Mouse (Mus musculus) forebrain, embryonic 16.5 days (tissue): ENCODE data around the gene Traf4. TPM values are rescaled to one million over a fixed set of nuclear protein-coding genes. Genes with fewer than 3 reads are reported as not detected.
"Not testable (repeated sequence)": the region's sequence is repeated elsewhere in the genome, so short reads cannot be mapped to it uniquely, and the experiment has no call there.

Experiments used
- ATAC-seq: fragments of 200-750 bp; cut with Nextera tagmentation; 2 replicates; pipeline ENCODE4 v1.8.0; 2017; ENCODE audit warnings: mild to moderate bottlenecking, moderate library complexity
- H3K27ac ChIP-seq: fragments of 300-500 bp; sonication (generic); 2 replicates; pipeline ENCODE4 v1.5.1; 2014; ENCODE audit warnings: low read length, control low read depth
- H3K27me3 ChIP-seq: fragments of 300-500 bp; sonication (generic); replicated peaks from 2 replicates; pipeline ENCODE4 v1.6.1; 2014; ENCODE audit warnings: low read length; ENCODE audit not compliant: control insufficient read depth, insufficient read depth
- H3K36me3 ChIP-seq: fragments of 300-500 bp; sonication (generic); 2 replicates; pipeline ENCODE4 v1.6.1; 2014; ENCODE audit not compliant: control insufficient read depth, insufficient read depth
- H3K4me1 ChIP-seq: fragments of 300-500 bp; sonication (generic); replicated peaks from 2 replicates; pipeline ENCODE4 v1.6.1; 2014; ENCODE audit warnings: low read length; ENCODE audit not compliant: control insufficient read depth, insufficient read depth
- H3K4me2 ChIP-seq: fragments of 300-500 bp; sonication (generic); 2 replicates; pipeline ENCODE4 v1.6.1; 2014; ENCODE audit warnings: mild to moderate bottlenecking, low read length, control low read depth
- H3K4me3 ChIP-seq: fragments of 300-500 bp; sonication (generic); replicated peaks from 2 replicates; pipeline ENCODE4 v1.5.1; 2014; ENCODE audit warnings: mild to moderate bottlenecking, low read length, control low read depth
- H3K9ac ChIP-seq: fragments of 300-500 bp; sonication (generic); replicated peaks from 2 replicates; pipeline ENCODE4 v1.6.1; 2014; ENCODE audit warnings: low read depth, low read length, control low read depth
- H3K9me3 ChIP-seq: fragments of 300-500 bp; sonication (generic); 2 replicates; pipeline ENCODE4 v1.6.1; 2016; ENCODE audit warnings: low read length; ENCODE audit not compliant: control insufficient read depth
- WGBS: fragments of 180-500 bp; shearing (Covaris S2); extraction: QIAGEN DNeasy Blood & Tissue Kit; methylation state at CpG from one replicate; pipeline ENCODE4 v1.1.7; 2014; 5-methylcytosine and 5-hydroxymethylcytosine counted together
- polyA plus RNA-seq: library from polyadenylated mRNA; unstranded; fragments of >200 nt; fragmentation: Nextera tagmentation; extraction: Ambion mirVana; gene quantifications from 2 replicates; pipeline ENCODE4 v1.2.1, GENCODE M21; 2015

The Traf4 gene
- polyA plus RNA-seq, 1 experiment from 2014 or later, result 124 TPM

DNA sequence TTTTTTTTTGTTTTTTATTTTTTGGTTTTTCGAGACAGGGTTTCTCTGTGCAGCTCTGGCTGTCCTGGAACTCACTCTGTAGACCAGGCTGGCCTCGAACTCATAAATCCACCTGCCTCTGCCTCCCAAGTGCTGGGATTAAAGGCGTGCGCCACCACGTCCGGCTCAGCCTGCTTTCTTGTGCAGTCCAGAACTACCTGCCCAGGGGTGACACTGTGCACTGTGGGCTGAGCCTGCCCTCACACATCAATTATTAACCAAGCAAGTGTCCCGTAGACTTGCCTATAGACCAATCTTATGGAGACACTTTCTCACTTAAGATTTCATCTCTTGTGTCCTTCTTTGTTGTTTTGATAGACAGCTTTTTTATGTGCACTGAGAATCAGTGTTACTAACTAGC lies 30.1 kb downstream of the Traf4 start:
- not testable (repeated sequence) for H3K27ac ChIP-seq, H3K9ac ChIP-seq, H3K27me3 ChIP-seq, H3K36me3 ChIP-seq, ATAC-seq, H3K4me1 ChIP-seq, H3K9me3 ChIP-seq, H3K4me2 ChIP-seq, H3K4me3 ChIP-seq
- WGBS, result 93% methylated on average over 7 of the region's 7 CpGs

DNA sequence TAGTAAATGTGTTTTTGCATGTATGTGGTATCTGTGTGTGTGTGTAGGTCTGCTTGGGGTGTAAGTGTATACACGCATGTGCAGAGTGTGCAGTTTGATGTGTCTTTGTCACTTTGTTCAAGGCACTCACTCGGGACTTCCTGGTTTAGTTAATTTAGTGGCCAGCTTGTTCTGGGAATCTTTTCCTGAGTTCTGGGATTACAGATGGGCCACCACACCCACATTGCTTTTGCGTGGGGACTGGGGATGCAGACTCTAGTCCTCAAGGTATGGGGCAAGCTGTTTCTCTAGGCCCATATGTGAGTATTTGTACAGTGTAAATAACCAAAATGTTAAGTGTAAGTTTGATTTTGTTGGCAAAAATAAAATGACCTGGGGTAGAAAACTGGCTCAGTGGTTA lies 31.0 kb downstream of the Traf4 start:
- H3K4me3 ChIP-seq, result no peak overlapping the region
- H3K9me3 ChIP-seq, result no peaks in the 10 kb centered on the region
- ATAC-seq, result no peak
- peaks cover 3% of the 10 kb centered on the region; the same call in 1 of the 2 replicates for H3K4me1 ChIP-seq
- H3K36me3 ChIP-seq, result no peaks in the 10 kb centered on the region
- H3K27me3 ChIP-seq, result no peaks in the 10 kb centered on the region
- no peak overlapping the region for H3K4me2 ChIP-seq
- H3K27ac ChIP-seq, result no peak overlapping the region
- 76% methylated on average over 3 of the region's 3 CpGs for WGBS
- no peak overlapping the region for H3K9ac ChIP-seq

DNA sequence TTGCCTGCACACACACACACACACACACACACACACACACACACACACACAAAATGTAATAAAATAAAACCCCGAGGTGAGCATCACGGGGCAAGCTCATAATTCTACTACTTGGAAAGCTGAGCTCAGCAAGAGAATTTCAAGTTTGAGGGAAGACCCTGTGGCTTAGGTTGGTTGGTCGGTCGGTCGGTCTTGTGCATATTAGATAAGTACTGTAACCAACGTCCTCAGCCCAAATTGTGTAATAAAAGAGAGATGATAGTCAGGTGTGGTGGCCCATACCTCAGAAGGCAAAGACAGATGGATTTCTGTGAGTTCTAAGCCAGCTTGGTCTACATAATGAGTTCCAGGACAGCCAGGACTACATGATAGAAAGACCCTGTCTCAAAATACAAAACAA lies 31.5 kb downstream of the Traf4 start:
- H3K36me3 ChIP-seq, result no peaks in the 10 kb centered on the region
- no peak overlapping the region for H3K4me2 ChIP-seq
- no peak overlapping the region for H3K27ac ChIP-seq
- H3K4me1 ChIP-seq, result peaks cover 6% of the 10 kb centered on the region; the same call in 1 of the 2 replicates
- 92% methylated on average over 6 of the region's 6 CpGs for WGBS
- no peak overlapping the region for H3K4me3 ChIP-seq
- H3K9ac ChIP-seq, result no peak overlapping the region
- no peaks in the 10 kb centered on the region for H3K27me3 ChIP-seq
- no peaks in the 10 kb centered on the region for H3K9me3 ChIP-seq
- no peak for ATAC-seq

DNA sequence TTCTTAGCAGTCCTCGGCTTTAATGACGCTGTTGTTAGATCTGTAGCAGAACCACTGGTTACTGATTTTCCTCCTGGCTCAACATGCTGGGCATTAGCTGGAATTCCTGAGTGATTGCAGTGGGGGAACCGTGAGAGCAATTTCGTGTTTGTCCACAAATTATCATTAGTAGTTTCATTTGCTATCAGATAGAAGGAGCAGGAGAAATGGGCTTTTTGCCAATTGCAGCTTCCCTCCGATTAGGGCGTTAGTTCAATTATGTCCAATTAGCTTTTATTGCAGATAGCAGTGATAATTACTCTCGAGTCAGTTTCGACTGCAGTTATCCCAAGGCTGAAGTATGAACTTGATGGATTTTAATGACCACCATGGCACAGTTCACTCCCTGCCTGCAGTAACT lies 35.9 kb downstream of the Traf4 start:
- H3K4me1 ChIP-seq, result peaks cover 6% of the 10 kb centered on the region; the same call in 1 of the 2 replicates
- no peaks in the 10 kb centered on the region for H3K36me3 ChIP-seq
- H3K27me3 ChIP-seq, result no peaks in the 10 kb centered on the region
- H3K27ac ChIP-seq, result no peak overlapping the region
- no peak overlapping the region for H3K4me3 ChIP-seq
- no peaks in the 10 kb centered on the region for H3K9me3 ChIP-seq
- ATAC-seq, result no peak
- no peak overlapping the region for H3K4me2 ChIP-seq
- WGBS, result 29% methylated on average over 8 of the region's 8 CpGs
- H3K9ac ChIP-seq, result no peak overlapping the region

DNA sequence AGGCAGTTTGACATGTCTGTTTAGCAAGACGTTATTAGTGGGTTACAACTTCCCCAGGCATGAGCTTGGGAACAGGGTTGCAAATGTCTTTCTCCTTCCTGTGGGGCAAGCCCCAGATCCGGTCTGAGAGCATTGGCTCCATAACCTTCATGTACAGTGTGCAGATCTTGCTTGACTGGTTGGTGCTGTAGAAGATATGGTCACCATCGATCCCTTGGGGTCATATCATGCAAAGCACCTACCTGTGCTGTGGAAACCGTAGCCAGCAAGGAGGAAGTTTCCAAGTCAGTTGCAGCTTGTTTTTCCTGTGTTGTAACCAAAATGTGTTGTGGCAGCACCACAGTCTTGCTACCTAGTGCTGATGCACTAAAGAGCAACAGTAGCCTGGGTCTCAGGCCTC lies 38.6 kb downstream of the Traf4 start:
- WGBS, result 88% methylated on average over 4 of the region's 4 CpGs
- peaks cover 6% of the 10 kb centered on the region; the same call in 1 of the 2 replicates for H3K4me1 ChIP-seq

DNA sequence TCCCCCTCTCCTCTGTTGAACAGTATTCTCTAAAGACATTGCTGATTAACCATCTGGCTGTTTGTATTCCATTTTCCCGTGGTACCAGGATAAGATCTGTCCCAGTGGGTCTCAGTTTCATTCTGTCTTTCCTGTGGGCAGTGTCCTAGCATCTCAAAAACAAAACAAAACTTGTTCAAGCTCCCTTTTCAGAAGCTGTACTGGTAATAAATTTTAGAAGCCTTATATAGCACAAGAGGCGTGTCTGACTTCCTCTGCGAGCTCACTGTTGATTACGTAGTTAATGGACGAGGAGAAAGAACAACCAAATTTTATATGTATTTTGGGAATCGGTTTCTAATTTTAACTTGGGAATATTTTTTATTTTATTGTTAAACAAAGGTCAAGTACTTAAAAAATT lies 39.7 kb downstream of the Traf4 start:
- H3K4me1 ChIP-seq, result peaks cover 6% of the 10 kb centered on the region; the same call in 1 of the 2 replicates
- H3K9ac ChIP-seq, result no peak overlapping the region
- no peak overlapping the region for H3K27ac ChIP-seq
- no peak overlapping the region for H3K4me3 ChIP-seq
- no peaks in the 10 kb centered on the region for H3K27me3 ChIP-seq
- WGBS, result 83% methylated on average over 6 of the region's 6 CpGs
- H3K36me3 ChIP-seq, result no peaks in the 10 kb centered on the region
- no peak overlapping the region for H3K4me2 ChIP-seq
- no peaks in the 10 kb centered on the region for H3K9me3 ChIP-seq
- no peak for ATAC-seq

More for the DNA sequence above, 38.6 kb downstream of the Traf4 start:
- ATAC-seq, result no peak
- Histone ChIP-seq H3K4me3 (no peak overlapping the region), H3K27ac (no peak overlapping the region), H3K27me3 (no peaks in the 10 kb centered on the region), H3K4me2 (no peak overlapping the region), H3K9me3 (no peaks in the 10 kb centered on the region), H3K36me3 (no peaks in the 10 kb centered on the region), H3K9ac (no peak overlapping the region)

DNA sequence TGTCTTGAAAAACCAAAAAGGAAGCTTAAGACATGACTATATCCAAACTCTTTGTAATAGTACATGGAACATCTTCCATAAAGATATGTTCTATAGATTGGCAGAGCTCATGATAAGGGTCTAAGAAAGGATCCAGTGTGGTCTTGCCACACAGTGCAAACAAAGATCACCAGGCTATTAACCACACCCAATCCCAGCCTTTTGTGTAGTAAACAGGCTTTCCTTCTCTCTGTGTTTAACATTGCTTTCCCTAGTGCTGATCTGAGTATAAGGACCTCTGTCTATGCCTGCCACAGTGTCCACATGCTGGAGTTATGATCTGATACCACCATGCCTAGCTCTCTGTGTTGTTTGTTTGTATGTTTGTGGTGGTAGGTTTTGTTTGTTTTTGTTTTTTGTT lies 41.6 kb downstream of the Traf4 start:
- Histone ChIP-seq H3K9me3 (no peaks in the 10 kb centered on the region), H3K4me1 (no peaks in the 10 kb centered on the region), H3K9ac (no peak overlapping the region), H3K4me3 (no peak overlapping the region), H3K36me3 (no peaks in the 10 kb centered on the region), H3K4me2 (no peak overlapping the region), H3K27me3 (no peaks in the 10 kb centered on the region), H3K27ac (no peak overlapping the region)
- ATAC-seq, result no peak

DNA sequence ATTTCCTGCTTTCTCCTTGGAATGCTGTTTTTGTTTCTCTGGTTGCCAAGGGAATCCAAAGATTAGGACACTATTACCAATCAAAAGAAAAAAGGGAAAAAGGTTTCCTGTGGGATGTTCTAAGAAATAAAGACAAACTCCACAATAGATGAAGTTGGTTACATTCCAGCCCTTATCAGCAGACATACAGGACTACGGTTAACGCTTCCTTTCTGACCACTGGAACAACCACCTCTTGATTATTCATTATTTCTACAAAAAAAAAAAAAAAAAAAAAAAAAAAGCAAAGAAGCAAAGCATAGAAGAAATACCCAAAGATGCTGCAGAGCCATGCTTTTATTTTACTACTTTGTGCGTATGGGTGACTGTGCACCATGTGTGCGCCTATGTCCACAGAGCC lies 42.6 kb downstream of the Traf4 start:
- no peak overlapping the region for H3K4me3 ChIP-seq
- H3K4me2 ChIP-seq, result no peak overlapping the region
- ATAC-seq, result no peak
- H3K9me3 ChIP-seq, result no peaks in the 10 kb centered on the region
- H3K27me3 ChIP-seq, result no peaks in the 10 kb centered on the region
- no peak overlapping the region for H3K27ac ChIP-seq
- no peak overlapping the region for H3K9ac ChIP-seq
- 88% methylated on average over 4 of the region's 4 CpGs for WGBS
- H3K36me3 ChIP-seq, result no peaks in the 10 kb centered on the region
- H3K4me1 ChIP-seq, result 0 out of 2 replicates have a peak, but pooled peaks cover 3% of the 10 kb centered on the region

DNA sequence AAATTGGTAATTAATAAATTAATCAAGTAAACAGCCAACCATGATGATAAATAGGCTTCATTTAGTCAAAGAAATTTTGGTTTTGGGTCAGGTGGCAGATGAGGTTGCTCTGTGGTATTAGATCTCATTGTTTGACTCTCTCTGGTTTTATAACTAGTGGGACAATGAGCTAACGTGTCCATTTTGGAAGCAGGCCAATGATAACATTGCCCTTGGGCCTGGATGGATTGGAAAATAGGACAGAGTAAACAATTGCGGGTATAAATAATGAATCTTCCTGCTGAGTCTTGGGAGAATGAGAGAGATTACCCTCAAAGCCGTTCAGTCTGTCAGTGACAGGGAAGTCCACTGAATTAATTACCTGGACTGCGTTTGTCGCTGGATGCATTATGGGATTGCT lies 44.2 kb downstream of the Traf4 start:
- no peak overlapping the region for H3K27ac ChIP-seq
- no peak overlapping the region for H3K4me2 ChIP-seq
- WGBS, result 47% methylated on average over 5 of the region's 5 CpGs
- no peak overlapping the region for H3K9ac ChIP-seq
- no peaks in the 10 kb centered on the region for H3K36me3 ChIP-seq
- H3K4me3 ChIP-seq, result no peak overlapping the region
- no peaks in the 10 kb centered on the region for H3K9me3 ChIP-seq
- peaks cover 9% of the 10 kb centered on the region for H3K4me1 ChIP-seq
- H3K27me3 ChIP-seq, result no peaks in the 10 kb centered on the region
- ATAC-seq, result no peak

DNA sequence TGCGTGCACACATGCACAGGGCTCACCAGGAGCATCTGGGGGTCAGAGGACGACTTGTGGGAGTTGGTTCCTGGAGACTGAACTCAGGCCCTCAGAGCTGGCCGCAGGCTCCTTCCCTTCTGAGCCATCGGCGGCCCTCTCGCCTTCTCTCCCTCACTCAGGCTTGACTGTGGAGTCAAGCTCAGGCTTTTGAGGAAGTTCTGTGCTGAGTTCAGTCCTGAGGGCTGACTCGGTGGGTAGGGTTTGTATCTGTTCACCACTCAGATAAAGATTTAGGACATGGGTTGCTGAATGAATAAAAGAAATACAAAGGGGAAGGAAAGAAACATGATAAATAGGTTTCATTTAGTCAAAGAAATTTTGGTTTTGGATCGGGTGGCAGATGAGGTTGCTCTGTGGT lies 45.5 kb downstream of the Traf4 start:
- ATAC-seq, result no peak
- no peak overlapping the region for H3K9ac ChIP-seq
- H3K4me2 ChIP-seq, result no peak overlapping the region
- peaks cover 15% of the 10 kb centered on the region for H3K4me1 ChIP-seq
- no peak overlapping the region for H3K4me3 ChIP-seq
- H3K36me3 ChIP-seq, result no peaks in the 10 kb centered on the region
- 86% methylated on average over 8 of the region's 8 CpGs for WGBS
- H3K27ac ChIP-seq, result no peak overlapping the region
- H3K27me3 ChIP-seq, result no peaks in the 10 kb centered on the region
- no peaks in the 10 kb centered on the region for H3K9me3 ChIP-seq
